Mouse (Mus musculus) forelimb bud, embryonic 11.5 days (tissue): ENCODE results near the gene Stpg3.
"Not testable (repeated sequence)": the region's sequence is repeated elsewhere in the genome, so short reads cannot be mapped to it uniquely, and the experiment has no call there.

ENCODE experiments used
- DNase-seq: peaks from one replicate; pipeline ENCODE4 v3.0.0-alpha.2; 2012; ENCODE audit warnings: low read depth, low spot score

Stpg3 gene

DNA sequence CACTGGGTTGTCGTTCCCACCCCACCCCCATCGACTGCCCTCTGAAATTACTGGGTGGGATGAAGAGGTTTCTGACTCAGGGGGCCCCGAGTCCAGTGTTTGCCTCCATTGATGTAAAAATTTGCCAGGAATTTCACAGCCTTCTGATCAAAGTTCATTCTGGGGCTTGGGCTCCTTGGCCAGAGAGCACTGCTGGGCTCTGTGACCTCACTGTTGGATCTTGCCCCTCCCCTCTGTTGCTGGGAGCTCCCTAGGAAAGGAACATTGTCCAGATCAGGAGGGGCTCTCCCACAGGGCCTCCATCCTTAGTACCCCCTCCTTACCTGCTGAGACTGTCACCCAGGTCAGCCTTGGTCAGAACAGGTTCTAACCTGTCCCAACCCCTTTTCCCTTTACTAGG lies at the start of gene Stpg3:
Stpg3 (minus strand) TSS at position 194 of the 400 bp plus-strand sequence.
- DNase-seq = no peak

DNA sequence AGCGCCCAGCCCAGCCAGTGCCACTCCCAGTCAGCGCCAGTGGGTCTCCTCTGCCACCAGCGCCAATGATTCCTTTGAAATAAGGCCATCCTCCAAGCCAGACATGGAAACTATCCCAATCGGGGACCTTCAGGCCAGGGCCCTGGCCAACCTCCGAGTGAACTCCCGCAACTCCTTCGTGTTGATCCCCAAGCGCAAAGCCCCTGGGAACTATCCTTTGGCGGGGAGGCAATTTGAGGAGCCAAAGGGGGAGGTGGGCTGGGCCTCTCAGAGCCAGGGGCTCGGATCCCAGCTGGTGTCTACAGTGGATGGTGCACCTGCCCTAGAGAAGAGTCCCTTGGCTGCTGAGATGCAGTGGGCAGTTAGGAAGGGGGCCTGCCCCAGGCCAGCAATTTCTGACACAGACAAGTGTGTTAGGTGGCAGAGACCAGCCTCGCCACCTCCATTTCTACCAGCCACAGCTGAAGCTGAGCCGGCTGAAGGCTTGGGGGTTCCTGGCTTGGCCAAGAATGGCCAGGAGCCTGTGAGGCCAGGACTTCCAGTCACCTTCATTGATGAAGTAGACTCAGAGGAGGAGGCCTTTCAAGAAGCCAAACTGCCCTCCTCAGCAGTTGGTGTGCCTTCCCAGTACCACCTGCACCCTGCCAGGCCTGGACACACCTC lies 49.3 kb upstream of the Stpg3 start:
- no peak for DNase-seq

DNA sequence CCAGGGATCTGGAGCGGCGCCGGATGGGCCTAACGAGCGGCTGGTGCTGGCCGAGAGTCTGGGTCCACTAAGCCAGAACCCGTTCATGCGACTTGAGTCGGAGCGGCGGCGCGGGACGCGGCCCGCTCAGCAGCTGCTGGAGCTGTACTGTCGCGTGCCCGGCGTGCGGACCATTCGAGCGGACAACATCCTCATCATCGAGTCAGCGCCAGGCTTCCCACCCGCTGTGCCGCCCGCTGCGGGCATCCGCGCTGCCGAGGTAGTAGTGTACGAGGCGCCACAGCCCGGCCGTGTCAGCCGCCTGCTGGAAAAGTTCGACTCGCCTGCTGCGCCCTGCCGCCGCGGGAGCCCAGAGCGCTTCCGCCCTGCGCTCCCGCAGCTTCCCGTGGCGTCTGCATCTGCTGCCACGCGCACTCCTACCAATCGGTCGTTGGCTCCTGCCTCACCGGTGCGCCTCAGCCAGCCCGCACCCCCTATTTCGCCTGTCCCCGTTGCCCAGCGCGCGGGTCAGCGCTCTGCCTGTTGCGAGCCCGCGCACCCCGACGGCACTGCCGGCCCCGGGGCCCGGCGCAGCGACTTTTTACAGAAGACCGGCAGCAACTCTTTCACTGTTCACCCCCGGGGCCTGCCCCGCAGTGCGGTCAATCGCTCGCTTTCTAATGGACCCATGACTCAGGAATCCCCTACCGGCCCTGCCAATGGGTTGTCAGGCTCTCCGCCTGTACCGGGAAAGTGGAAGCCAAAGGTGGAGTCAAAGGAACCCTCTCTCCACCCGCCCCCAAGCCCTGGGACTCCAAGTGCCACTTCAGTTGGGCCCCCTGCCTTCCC lies 48.6 kb upstream of the Stpg3 start:
- peak; percentile 24 for DNase-seq

DNA sequence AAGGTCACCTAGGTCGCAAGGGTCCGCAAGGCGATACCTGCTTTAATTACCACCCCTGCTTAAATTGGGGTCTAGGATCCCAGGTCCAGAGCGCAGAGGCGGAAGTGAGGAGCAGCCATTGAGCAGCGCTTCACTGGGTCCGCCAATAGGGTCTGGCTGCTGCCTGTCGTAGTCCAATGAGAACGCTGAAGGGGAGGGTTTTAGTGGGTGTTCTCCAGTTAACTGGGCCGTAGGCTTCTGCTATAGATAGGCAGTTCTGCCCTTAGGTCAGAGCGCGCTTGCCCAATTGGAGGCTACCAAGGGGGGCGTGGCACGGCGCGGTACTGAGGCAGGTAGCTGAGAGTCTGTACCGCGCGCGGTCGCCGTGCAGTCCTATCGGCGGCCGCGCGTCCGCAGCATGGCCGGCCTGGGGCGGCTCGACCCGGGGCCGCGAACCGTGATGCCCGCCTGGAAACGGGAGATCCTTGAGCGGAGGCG lies 47.9 kb upstream of the Stpg3 start, which contains the start of gene Tprn:
Tprn (plus strand) TSS at position 328 of the 477 bp plus-strand sequence.
- peak; percentile 96 for DNase-seq

DNA sequence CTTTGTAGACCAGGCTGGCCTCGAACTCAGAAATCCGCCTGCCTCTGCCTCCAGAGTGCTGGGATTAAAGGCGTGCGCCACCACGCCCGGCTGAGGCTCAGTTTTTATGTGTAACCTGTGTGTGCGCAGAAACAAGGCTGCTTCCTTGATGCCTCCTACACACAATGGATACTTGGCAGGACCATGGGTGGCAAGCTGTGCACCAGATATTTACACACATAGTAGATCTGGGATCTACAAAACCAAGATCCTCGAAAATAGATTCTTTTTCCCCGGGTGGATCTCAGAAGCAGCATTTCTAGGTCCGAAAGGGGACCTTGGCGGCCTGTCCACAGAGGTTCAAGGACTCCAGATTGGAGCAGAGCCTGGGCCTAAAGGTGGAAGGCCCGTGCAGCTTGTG lies 47.4 kb upstream of the Stpg3 start:
- DNase-seq = no peak

DNA sequence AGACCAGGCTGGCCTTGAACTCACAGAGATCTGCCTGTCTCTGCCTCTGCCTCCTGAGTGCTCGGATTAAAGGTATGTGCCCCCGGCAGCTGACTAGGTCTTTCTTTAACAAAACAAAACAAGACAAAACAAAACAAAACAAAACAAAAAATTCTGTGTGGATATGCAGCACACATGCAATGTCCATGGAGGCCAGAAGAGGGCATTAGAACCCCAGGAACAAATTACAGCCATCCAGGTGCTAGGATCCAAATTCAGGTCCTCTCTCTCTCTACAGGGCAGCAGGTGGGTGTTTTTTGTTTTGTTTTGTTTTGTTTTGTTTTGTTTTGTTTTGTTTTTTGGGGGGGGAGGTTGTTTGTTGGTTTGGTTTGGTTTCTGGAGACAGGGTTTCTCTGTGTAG lies 44.5 kb upstream of the Stpg3 start:
- no peak for DNase-seq

DNA sequence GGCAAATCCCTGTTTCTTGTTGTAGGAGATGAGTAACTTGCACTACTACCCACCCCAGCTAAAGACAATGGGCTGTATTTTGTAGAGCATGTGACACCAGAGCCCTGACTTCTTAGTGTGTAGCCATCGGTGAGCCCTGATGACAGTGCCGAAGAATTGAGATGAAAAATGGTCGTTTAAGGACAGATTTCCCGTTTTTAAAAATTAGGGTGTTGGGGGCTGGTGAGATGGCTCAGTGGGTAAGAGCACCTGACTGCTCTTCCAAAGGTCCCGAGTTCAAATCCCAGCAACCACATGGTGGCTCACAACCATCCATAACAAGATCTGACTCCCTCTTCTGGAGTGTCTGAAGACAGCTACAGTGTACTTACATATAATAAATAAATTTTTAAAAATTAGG lies 42.8 kb upstream of the Stpg3 start:
- not testable (repeated sequence) for DNase-seq

DNA sequence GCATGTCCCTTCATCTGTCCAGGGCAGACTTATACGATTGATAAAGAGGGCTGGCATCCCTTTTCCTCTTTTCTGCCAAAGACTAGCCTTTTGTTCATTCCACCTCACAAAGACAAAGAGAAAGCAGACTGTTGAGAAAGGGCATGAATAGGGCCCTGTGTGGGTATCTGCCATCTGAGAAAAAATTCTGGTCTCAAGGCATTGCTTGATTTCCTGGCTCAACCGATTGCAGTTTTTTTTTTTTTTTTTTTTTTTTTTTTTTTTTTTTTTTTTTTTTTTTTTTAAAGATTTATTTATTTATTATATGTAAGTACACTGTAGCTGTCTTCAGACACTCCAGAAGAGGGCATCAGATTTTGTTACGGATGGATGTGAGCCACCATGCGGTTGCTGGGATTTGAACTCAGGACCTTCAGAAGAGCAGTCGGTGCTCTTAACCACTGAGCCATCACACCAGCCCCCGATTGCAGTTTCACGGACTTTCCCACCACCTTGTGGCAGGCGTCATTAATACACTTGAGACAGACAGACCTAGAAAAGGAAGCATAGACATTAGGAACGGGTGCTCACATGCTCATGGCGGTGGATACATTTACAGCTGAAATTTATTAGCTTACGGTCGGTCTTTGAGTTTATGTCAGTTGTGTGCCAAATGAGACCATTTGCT lies 42.1 kb upstream of the Stpg3 start:
- DNase-seq = peak; percentile 39

DNA sequence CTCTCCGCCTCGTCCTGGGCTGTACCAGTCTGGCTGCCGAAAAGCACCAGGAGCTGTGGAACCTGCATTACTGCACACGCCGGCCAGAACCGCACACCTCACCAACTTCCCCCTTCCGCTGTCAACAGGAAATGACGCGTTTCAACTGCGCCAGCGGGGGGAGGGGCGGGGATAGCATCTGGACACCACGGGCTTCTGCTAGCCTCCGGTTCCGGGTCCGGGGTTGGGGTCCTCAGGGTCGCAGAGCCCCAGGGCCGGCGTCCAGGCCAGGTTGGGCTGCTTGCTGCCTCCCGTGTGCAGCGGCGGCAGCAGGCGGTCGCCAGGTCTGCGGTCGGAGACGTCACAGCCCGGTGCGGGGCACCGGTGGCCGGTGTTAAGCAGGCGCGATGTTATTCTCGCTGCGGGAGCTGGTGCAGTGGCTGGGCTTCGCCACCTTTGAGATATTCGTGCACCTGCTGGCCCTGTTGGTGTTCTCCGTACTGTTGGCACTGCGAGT lies 40.9 kb upstream of the Stpg3 start, which contains the start of gene Tmem203:
Tmem203 (plus strand) TSS at position 156 of the 496 bp plus-strand sequence.
- peak; percentile 92 for DNase-seq

DNA sequence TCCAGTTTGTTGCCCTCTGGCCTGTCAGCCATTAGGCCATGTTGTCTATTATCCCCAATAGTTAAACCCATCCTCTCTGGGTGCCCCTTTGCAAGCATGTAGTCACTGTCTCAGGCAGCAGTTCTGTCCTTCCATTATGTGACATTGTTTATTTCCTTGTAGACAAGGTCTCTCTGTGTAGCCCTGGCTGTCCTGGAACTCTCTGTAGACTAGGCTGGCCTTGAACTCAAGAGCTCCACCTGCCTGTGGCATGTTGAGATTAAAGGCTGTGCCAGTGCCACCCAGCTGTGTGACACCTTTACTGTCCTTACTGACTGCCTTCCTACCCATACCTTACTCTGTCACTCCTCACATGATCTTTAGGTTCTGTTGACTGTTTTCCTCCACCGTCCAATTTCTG lies 37.9 kb upstream of the Stpg3 start:
- DNase-seq = no peak

DNA sequence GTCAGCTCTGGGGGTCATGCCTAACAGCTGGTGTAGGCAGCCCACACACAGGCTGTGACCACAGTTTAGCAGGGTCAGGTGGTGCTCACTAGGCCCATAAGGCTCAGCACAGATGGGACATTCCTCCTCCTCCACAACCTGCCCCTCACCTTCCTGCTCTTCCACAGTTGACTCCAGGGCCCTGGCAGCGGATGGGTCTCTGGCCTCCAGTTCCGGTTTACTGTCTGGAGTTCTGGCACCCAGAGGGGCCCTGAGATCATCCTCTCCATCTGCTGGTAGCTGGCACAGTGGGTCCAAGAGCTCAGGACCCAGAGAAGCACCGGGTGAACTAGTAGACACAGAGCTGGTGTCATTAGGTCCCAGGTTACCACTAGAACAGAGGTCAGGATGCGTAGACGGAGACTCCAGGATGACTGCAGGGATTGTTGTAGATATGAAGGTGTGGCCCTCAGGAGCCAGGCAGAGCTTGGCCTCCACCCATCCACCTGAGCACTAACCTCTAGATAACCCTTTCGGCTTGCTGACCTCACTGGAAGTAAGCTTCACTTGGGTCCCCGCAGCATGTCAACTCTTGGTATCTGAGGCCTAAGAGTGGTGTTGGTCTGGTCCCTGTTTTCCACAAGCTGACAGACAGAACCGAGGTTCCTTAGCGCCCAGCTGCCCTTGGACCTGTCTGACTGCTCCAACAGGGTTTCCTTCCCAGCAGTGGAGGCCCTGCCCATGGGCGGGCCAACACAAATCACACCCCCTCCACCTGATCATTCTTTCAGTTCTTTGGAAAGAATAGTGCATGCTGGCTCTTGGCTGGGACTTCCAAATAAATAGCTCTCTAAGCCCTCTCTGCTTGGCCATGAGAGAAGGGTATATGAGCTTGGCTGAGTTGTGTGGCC lies 32.0 kb upstream of the Stpg3 start, which contains the start of gene AL732309.1:
AL732309.1 (minus strand) TSS at position 681 of the 890 bp plus-strand sequence.
- no peak for DNase-seq

DNA sequence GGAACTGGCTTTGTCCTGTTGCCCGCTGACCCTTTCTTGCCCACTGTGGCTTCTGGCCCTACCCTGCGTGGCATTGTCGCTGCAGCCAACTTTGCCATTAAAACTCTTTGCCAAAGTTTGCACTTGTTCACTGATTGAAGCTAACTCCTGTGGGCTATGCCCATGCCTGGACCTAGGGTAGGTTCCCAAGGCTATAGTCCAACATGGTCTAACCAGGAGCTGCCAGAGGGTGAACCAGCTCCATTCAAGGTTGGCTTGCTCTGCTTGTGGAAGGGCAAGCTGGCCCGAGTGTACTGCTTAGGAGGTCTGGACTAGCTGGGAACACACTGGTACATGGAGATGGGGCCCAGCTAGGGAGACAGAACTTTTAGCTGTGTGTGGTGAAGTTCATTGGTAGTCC lies 29.7 kb upstream of the Stpg3 start:
- DNase-seq = no peak

DNA sequence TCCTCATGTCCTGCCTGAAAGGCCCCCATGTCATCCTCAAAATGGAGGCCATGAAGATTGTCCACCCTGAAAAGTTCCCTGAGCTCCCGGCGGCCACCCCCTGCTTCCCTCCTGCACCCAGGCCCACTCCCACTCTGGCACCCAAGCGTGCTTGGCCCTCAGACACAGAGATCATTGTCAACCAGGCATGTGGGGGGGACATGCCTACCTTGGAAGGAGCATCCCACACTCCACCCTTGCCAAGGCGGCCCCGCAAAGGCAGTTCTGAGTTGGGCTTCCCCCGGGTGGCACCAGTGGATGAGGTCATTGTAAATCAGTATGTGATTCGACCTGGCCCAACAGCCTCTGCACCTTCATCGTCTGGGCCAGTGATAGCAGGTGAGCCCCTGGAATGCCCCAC lies 28.9 kb upstream of the Stpg3 start:
- no peak for DNase-seq

DNA sequence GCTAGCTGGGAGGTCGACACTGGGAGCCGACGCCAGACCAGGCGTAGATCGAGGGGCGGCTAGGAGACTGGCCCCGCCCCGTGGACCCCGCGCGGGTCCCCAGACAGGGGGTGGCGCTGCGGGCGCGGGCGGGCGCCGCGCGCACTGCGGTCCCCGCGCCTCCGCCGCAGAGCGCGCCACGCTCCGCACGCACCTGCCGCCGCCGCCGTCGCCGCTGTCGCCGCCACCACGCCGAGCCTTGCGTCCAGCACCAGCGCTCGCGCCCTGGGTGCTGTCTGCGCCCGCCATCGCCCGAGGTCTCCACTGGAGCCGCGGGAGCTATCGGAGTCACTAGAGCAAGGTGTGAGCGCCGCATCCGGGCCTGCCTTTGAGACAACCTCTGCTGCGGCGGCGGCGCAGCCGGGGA lies 27.7 kb upstream of the Stpg3 start, which contains the start of the genes Rnf208 and Cysrt1:
Rnf208 (plus strand) TSS at position 155 of the 406 bp plus-strand sequence.
Cysrt1 (minus strand) TSS at position 352 of the 406 bp plus-strand sequence.
- no peak for DNase-seq

DNA sequence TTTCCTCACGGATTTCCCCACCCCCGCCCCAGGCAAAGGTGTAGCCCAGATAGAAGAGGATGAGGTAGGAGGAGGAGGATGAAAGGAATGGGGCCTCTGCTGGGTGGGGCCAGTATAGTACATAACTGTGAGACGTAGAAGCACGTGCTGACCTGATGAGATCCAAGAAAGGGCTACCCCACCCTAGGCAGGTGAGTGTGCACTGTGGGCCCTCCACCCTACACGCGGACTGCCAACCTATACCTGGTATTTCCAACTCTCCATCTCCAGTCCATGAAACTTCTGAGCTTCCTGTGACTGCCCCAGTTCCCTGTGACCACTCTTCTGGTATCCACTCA lies 27.0 kb upstream of the Stpg3 start:
- no peak for DNase-seq

DNA sequence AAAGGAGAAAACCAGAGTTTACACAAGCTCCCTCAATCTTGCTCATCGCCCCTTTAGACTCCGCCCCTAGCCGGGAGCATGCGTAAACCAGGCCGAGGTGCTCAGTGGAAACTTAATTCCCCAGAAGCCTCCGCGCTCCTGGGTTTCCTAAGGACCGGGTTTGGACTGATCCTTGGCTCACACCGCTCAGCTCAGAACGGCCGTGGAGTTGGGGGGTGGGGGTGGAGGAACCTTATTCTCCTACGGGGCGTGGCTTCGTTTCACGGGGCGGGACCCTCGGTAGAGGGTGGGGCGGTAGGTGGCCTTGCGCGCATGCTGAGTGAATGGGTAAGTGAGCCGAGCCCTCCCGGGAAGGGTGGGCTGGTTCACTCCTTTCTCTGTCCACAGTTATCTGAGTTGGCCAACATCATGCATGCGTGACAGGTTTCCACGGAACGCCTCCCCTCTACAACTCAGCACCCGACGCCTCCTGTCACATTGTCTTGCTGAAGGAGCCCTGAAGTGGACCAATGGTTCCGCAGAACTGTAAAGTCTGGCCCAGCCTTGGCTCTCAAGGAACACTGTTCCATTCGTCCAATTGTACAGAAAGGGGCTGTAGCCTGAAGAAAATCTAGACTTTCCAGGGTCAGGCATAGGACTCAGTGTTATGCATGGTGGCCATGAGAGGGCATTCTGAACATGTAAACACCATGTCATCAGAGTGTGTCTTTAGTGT lies 26.4 kb upstream of the Stpg3 start:
- peak; percentile 75 for DNase-seq

DNA sequence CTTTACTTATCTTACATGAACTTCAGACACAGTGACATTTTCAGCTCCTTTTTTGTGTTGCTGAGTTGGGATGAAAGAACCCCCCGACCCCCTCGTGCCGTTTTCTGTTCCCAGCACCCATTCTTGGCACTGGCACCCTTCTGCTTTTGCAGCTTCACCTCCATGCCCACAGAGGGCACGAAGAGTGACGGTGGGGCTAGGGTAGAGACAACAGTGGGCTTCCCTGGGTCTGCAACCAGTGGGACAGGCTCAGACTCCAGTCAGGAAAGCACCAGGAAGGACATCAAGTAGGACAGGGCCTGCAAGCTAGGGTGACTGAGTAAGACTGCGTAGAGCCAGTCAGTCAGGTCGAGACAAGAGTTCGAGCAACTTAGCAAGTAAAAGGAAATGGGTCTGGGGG lies 25.9 kb upstream of the Stpg3 start:
- no peak for DNase-seq

DNA sequence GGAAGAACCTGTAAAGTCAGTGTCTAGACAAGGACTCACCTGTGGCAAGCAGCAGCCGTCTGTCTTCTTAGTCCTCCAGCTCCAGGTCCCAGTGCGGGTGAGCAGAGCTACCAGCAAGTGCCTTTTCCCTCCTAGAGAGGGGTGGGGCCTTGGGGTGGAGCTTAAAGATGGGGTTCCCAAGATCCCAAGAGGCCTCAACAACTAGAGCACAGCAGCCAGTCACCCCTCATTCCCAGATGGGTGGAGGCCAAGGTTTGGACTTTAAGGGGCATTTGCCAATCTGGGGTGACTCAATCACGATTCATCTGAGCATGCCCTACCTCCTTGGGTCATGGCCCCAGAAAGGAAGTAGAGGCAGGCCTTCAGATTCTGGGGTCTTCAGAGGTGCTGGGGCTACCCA lies 25.3 kb upstream of the Stpg3 start:
- DNase-seq = no peak

DNA sequence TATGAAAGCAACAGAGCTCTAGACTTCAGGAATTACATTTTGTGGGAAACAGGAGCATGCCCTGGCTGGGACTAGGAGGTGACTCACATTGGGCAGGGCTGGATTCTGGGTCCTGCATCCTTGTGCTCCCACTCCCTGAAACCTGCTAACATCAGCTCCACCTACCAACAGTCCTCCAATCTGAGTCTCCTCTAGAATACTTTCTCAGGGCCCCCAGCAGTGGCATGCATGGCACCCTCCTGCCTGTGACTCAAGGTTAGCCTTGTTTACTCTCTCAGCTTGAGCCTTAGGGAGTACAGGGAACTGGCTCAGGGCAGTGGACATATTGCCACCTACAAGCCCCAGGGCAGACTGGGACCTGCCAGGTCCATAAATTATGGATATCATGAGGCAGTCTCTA lies 23.7 kb upstream of the Stpg3 start:
- DNase-seq = no peak

DNA sequence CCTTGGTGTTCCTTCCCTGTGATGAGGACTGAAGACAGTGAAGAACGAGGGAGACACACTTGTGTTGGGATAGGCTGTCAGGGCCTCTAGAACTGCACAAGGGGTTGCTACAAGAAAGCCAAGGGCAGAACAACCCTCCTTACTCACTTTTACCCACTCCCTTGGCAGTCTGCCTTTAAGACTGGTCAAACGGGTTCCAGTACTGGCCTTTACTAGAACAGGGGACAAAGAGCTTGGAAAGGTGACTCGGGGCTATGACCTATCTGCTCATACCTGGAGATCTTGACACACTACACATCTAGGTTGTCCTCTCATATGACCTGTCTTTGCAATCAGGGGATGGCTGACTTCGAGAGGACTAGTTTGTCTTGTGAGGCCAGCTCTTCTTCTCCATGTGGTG lies 23.1 kb upstream of the Stpg3 start:
- no peak for DNase-seq
